Mouse (Mus musculus) thymus, adult 2 months (tissue): Measurements from ENCODE around the gene Pkp4.

ENCODE experiments used
- CTCF ChIP-seq: fragments of 200-500 bp; IDR thresholded peaks from 2 replicates; pipeline ENCODE4 v1.5.1; 2012; ENCODE audit warnings: mild to moderate bottlenecking, control low read depth, low read length, moderate library complexity, borderline replicate concordance; ENCODE audit not compliant: control insufficient read depth, poor library complexity, insufficient read depth; ENCODE audit errors: extremely low read depth
- POLR2A ChIP-seq: fragments of 200-500 bp; IDR thresholded peaks from 2 replicates; pipeline ENCODE4 v1.6.1; 2012; ENCODE audit warnings: mild to moderate bottlenecking, low read length, control low read depth, moderate library complexity; ENCODE audit not compliant: control insufficient read depth, poor library complexity, insufficient read depth; ENCODE audit errors: extremely low read depth

GRCm38 (mm10) chr2:59160605-59160963, at the start of gene Pkp4, which contains the start of gene Ccdc148:
- no peak for TF ChIP-seq CTCF
- no peak for TF ChIP-seq POLR2A
